Mouse (Mus musculus) erythroblast, embryonic 14.5 days (primary cell): Measurements from ENCODE around the gene Olfr427.

Experiments
- GATA1 ChIP-seq: IDR thresholded peaks from 2 replicates; pipeline ENCODE4 v1.6.1; 2012; ENCODE audit warnings: low read length, inconsistent platforms, mixed read lengths
- TAL1 ChIP-seq: IDR thresholded peaks from 3 replicates; pipeline ENCODE4 v1.6.1; 2012; ENCODE audit warnings: low read length, inconsistent platforms, mixed read lengths

- TF ChIP-seq GATA1 (no peak), TAL1 (no peak)
Observed at GRCm38 (mm10) chr1:174048893-174049292, 47.8 kb upstream of the Olfr427 start, which contains the start of gene Olfr432.
